Mouse (Mus musculus): ENCODE results near the gene Apoc2.

The Apoc2 gene

GRCm38 (mm10) chr7:19677872-19678271 lies at the start of gene Apoc2:
TSS of gene Apoc2 (minus strand) at chr7:19677941.
- in situ Hi-C loops (cut with MboI, MseI): no loop called here

GRCm38 (mm10) chr7:19726541-19726940 lies 48.8 kb upstream of the Apoc2 start:
- in situ Hi-C loops (cut with MboI, MseI): no loop called here

- in situ Hi-C loops (cut with MboI, MseI): no loop called here
Observed at GRCm38 (mm10) chr7:19724167-19724566, 46.4 kb upstream of the Apoc2 start.

- in situ Hi-C loops (cut with MboI, MseI): no loop called here
Observed at GRCm38 (mm10) chr7:19722754-19723195, 45.0 kb upstream of the Apoc2 start.

GRCm38 (mm10) chr7:19719200-19719599 lies 41.5 kb upstream of the Apoc2 start:
- in situ Hi-C loops (cut with MboI, MseI): no loop called here

GRCm38 (mm10) chr7:19718297-19718952 lies 40.7 kb upstream of the Apoc2 start:
- in situ Hi-C loops (cut with MboI, MseI): no loop called here

GRCm38 (mm10) chr7:19717346-19717745 lies 39.6 kb upstream of the Apoc2 start:
- in situ Hi-C loops (cut with MboI, MseI): no loop called here

GRCm38 (mm10) chr7:19716822-19717221 lies 39.1 kb upstream of the Apoc2 start:
- in situ Hi-C loops (cut with MboI, MseI): no loop called here

GRCm38 (mm10) chr7:19716055-19716682 lies 38.4 kb upstream of the Apoc2 start:
- in situ Hi-C loops (cut with MboI, MseI): no loop called here

- in situ Hi-C loops (cut with MboI, MseI): no loop called here
Observed at GRCm38 (mm10) chr7:19715239-19716054, 37.7 kb upstream of the Apoc2 start, which contains the start of gene Tomm40. TSS of gene Tomm40 (minus strand) at chr7:19715438.

GRCm38 (mm10) chr7:19714836-19715235 lies 37.1 kb upstream of the Apoc2 start:
- in situ Hi-C loops (cut with MboI, MseI): loop anchor here (5.0 kb wide), 1 partner anchor 48 kb away; the partner anchor contains the start of gene Clptm1

GRCm38 (mm10) chr7:19713598-19713997 lies 35.9 kb upstream of the Apoc2 start:
- in situ Hi-C loops (cut with MboI, MseI): loop anchor here (5.0 kb wide), 1 partner anchor 46 kb away; the partner anchor contains the start of gene Clptm1

- in situ Hi-C loops (cut with MboI, MseI): loop anchor here (5.0 kb wide), 1 partner anchor 46 kb away; the partner anchor contains the start of gene Clptm1
Observed at GRCm38 (mm10) chr7:19713196-19713595, 35.5 kb upstream of the Apoc2 start.

- in situ Hi-C loops (cut with MboI, MseI): loop anchor here (5.0 kb wide), 1 partner anchor 45 kb away; the partner anchor contains the start of gene Clptm1
Observed at GRCm38 (mm10) chr7:19712414-19712813, 34.7 kb upstream of the Apoc2 start.

GRCm38 (mm10) chr7:19710650-19711049 lies 32.9 kb upstream of the Apoc2 start:
- in situ Hi-C loops (cut with MboI, MseI): loop anchor here (5.0 kb wide), 1 partner anchor 43 kb away; the partner anchor contains the start of gene Clptm1

- in situ Hi-C loops (cut with MboI, MseI): no loop called here
Observed at GRCm38 (mm10) chr7:19705271-19705670, 27.5 kb upstream of the Apoc2 start.

GRCm38 (mm10) chr7:19704475-19704874 lies 26.7 kb upstream of the Apoc2 start:
- in situ Hi-C loops (cut with MboI, MseI): no loop called here

- in situ Hi-C loops (cut with MboI, MseI): no loop called here
Observed at GRCm38 (mm10) chr7:19702859-19703555, 25.3 kb upstream of the Apoc2 start.

- in situ Hi-C loops (cut with MboI, MseI): no loop called here
Observed at GRCm38 (mm10) chr7:19701069-19701761, 23.5 kb upstream of the Apoc2 start.

- in situ Hi-C loops (cut with MboI, MseI): no loop called here
Observed at GRCm38 (mm10) chr7:19700299-19701068, 22.7 kb upstream of the Apoc2 start.
